In genomic region chr6:36819019-36819783, GRCm38 (mm10) we compare ENCODE assay signal across 8 mouse cellular contexts. TPM values are rescaled to one million over a fixed set of nuclear protein-coding genes. Genes with fewer than 3 reads are reported as not detected.
DNase-seq lines count a peak whose midpoint lies in the region; ATAC-seq and TF ChIP-seq lines count a peak whose summit lies in the region.

No protein-coding gene starts in this region.

- H3K4me1 ChIP-seq in embryonic facial prominence, embryonic 15.5 days, result peaks cover 18% of the 10 kb centered on the region; the same call in 1 of the 2 replicates
- H3K4me1 ChIP-seq in heart, embryonic 11.5 days (ENCODE audit: control insufficient read depth, insufficient read depth, low read length), result no peaks in the 10 kb centered on the region
- H3K4me1 ChIP-seq in kidney, embryonic 16.5 days (ENCODE audit: insufficient read depth, low read length), result peaks cover 8% of the 10 kb centered on the region; the same call in 1 of the 2 replicates
- H3K4me1 ChIP-seq in limb, embryonic 13.5 days, result peaks cover 18% of the 10 kb centered on the region
- no peaks in the 10 kb centered on the region; the same call in 1 of the 2 replicates for H3K4me1 ChIP-seq in olfactory bulb, adult 2 months (ENCODE audit: control insufficient read depth, insufficient read depth, low read length)

- H3K27me3 ChIP-seq in embryonic facial prominence, embryonic 15.5 days, result no peaks in the 10 kb centered on the region
- no peaks in the 10 kb centered on the region for H3K27me3 ChIP-seq in heart, embryonic 11.5 days (ENCODE audit: control insufficient read depth, insufficient read depth, low read length)
- no peaks in the 10 kb centered on the region for H3K27me3 ChIP-seq in kidney, embryonic 16.5 days (ENCODE audit: insufficient read depth, low read length)
- H3K27me3 ChIP-seq in limb, embryonic 13.5 days, result no peaks in the 10 kb centered on the region

- no peak for TF ChIP-seq CTCF in olfactory bulb, adult 2 months (IDR thresholded peaks at IDR 0.05; ENCODE audit: insufficient read depth, low read depth, low read length)

- H3K9ac ChIP-seq in embryonic facial prominence, embryonic 15.5 days, result no peak overlapping the region
- no peak overlapping the region for H3K9ac ChIP-seq in heart, embryonic 11.5 days (ENCODE audit: low read depth, low read length)
- H3K9ac ChIP-seq in kidney, embryonic 16.5 days (replicated peaks; ENCODE audit: low read length), result no peak overlapping the region
- no peak overlapping the region for H3K9ac ChIP-seq in limb, embryonic 13.5 days

- 24% methylated on average over 8 of the region's 8 CpGs for WGBS in embryonic facial prominence, embryonic 15.5 days
- WGBS in heart, embryonic 11.5 days (ENCODE audit: insufficient replicate concordance), result 52% methylated on average over 8 of the region's 8 CpGs
- WGBS in kidney, embryonic 16.5 days, result 33% methylated on average over 8 of the region's 8 CpGs
- 35% methylated on average over 8 of the region's 8 CpGs for WGBS in limb, embryonic 13.5 days
- WGBS in olfactory bulb, adult 2 months, result 43% methylated on average over 8 of the region's 8 CpGs

- ATAC-seq in embryonic facial prominence, embryonic 15.5 days (ENCODE audit: insufficient number of reproducible peaks, low FRiP score, low TSS enrichment, low read depth), result peak; percentile 90
- peak; percentile 67; the same call in 1 of the 2 replicates for ATAC-seq in heart, embryonic 11.5 days (replicated peaks; ENCODE audit: insufficient number of reproducible peaks, low FRiP score, low TSS enrichment)
- ATAC-seq in kidney, embryonic 16.5 days (ENCODE audit: low FRiP score, low TSS enrichment), result peak; percentile 83
- peak; percentile 95 for ATAC-seq in limb, embryonic 13.5 days (ENCODE audit: low FRiP score, low read depth)
- ATAC-seq in granulocyte monocyte progenitor cell, adult 5-6 weeks (replicated peaks; ENCODE audit: poor library complexity, severe bottlenecking), result no peak

- H3K4me2 ChIP-seq in embryonic facial prominence, embryonic 15.5 days (replicated peaks), result 0 out of 2 replicates have a peak overlapping the region, but pooled peaks have one; percentile 19
- H3K4me2 ChIP-seq in heart, embryonic 11.5 days, result no peak overlapping the region
- no peak overlapping the region for H3K4me2 ChIP-seq in kidney, embryonic 16.5 days (replicated peaks; ENCODE audit: low read depth, low read length)
- H3K4me2 ChIP-seq in limb, embryonic 13.5 days (replicated peaks), result peak overlapping the region; percentile 22

- no peaks in the 10 kb centered on the region for H3K9me3 ChIP-seq in embryonic facial prominence, embryonic 15.5 days (replicated peaks)
- H3K9me3 ChIP-seq in heart, embryonic 11.5 days (replicated peaks; ENCODE audit: control insufficient read depth, low read length), result no peaks in the 10 kb centered on the region
- H3K9me3 ChIP-seq in kidney, embryonic 16.5 days (ENCODE audit: low read length), result no peaks in the 10 kb centered on the region
- no peaks in the 10 kb centered on the region for H3K9me3 ChIP-seq in limb, embryonic 13.5 days

- peak; percentile 37 for DNase-seq in embryo, embryonic 11 days
- no peak for DNase-seq in embryo, embryonic 10.5 days (ENCODE audit: low spot score)

- TF ChIP-seq POLR2A in olfactory bulb, adult 2 months (IDR thresholded peaks at IDR 0.05; ENCODE audit: insufficient read depth, low read depth, low read length), result no peak

- H3K36me3 ChIP-seq in embryonic facial prominence, embryonic 15.5 days, result no peaks in the 10 kb centered on the region
- no peaks in the 10 kb centered on the region for H3K36me3 ChIP-seq in heart, embryonic 11.5 days (ENCODE audit: control insufficient read depth, insufficient read depth, low read length)
- H3K36me3 ChIP-seq in kidney, embryonic 16.5 days (ENCODE audit: insufficient read depth, low read length), result no peaks in the 10 kb centered on the region
- no peaks in the 10 kb centered on the region for H3K36me3 ChIP-seq in limb, embryonic 13.5 days

- no peak overlapping the region for H3K4me3 ChIP-seq in embryonic facial prominence, embryonic 15.5 days (replicated peaks)
- H3K4me3 ChIP-seq in heart, embryonic 11.5 days (ENCODE audit: low read depth, low read length), result no peak overlapping the region
- no peak overlapping the region for H3K4me3 ChIP-seq in kidney, embryonic 16.5 days (ENCODE audit: low read length)
- no peak overlapping the region for H3K4me3 ChIP-seq in limb, embryonic 13.5 days
- no peak overlapping the region for H3K4me3 ChIP-seq in olfactory bulb, adult 2 months (ENCODE audit: insufficient read depth, low read depth, low read length)

- peak overlapping the region; percentile 83 for H3K27ac ChIP-seq in embryonic facial prominence, embryonic 15.5 days (replicated peaks)
- H3K27ac ChIP-seq in heart, embryonic 11.5 days (ENCODE audit: low read depth, low read length), result no peak overlapping the region
- H3K27ac ChIP-seq in kidney, embryonic 16.5 days (ENCODE audit: low read length), result peak overlapping the region; percentile 75
- H3K27ac ChIP-seq in limb, embryonic 13.5 days, result peak overlapping the region; percentile 79
- H3K27ac ChIP-seq in olfactory bulb, adult 2 months (ENCODE audit: insufficient read depth, low read depth, low read length), result peak overlapping the region; percentile 72; the same call in 1 of the 2 replicates

RNA-seq across cellular contexts. Expression of gene Ptn, which starts 9.2 kb away (rescaled TPM):
- 604 and 631 TPM in 2 replicates for polyA plus RNA-seq in embryonic facial prominence, embryonic 15.5 days (2015; fragmentation: Nextera tagmentation; extraction: Ambion mirVana)
- polyA plus RNA-seq in heart, embryonic 11.5 days (2014; fragmentation: Nextera tagmentation; extraction: Ambion mirVana), result 297 and 314 TPM in 2 replicates
- 338 and 342 TPM in 2 replicates for polyA plus RNA-seq in kidney, embryonic 16.5 days (2015; fragmentation: Nextera tagmentation; extraction: Ambion mirVana)
- 603 and 694 TPM in 2 replicates for polyA plus RNA-seq in limb, embryonic 13.5 days (2015; fragmentation: Nextera tagmentation; extraction: Ambion mirVana)
- 318 TPM in 1 of 2 replicates, not detected in the other for polyA plus RNA-seq in olfactory bulb, adult 2 months (2012; ENCODE audit: insufficient read depth, insufficient read length, low replicate concordance, missing spikeins)
- not detected in 2 replicates for total RNA-seq in granulocyte monocyte progenitor cell, adult 5-6 weeks (2014; fragmentation: Nextera tagmentation)
- total RNA-seq in granulocyte monocyte progenitor cell, adult 5-6 weeks (2017), result not detected in 2 replicates

Comparison
In these comparisons a context has a peak if more than half of its experiments do, and no peak if none do; other contexts are left out.
1. H3K4me2 ChIP-seq: peak in embryonic facial prominence, embryonic 15.5 days (single experiment) and limb, embryonic 13.5 days (single experiment); none in heart, embryonic 11.5 days (single experiment) and kidney, embryonic 16.5 days (single experiment).